Mouse (Mus musculus): ENCODE measurements at regions not wholly inside any gene's neighbourhood (a gene's known extent, or its start where the extent isn't known, plus 50 kb on each side); places are given as distances from the start of the nearest gene placed in this dataset.

- TF ChIP-seq GATA1 (IDR thresholded peaks at IDR 0.05; ENCODE audit: low read length): no peak
- TF ChIP-seq TAL1 (IDR thresholded peaks at IDR 0.05; ENCODE audit: low read length): no peak
These were observed 104.1 kb upstream of the Rnaseh2b start for GRCm38 (mm10) chr14:62188147-62188885.

Data from erythroblast, embryonic 14.5 days (primary cell).